Mouse (Mus musculus) fibroblast of lung, adult 2 months (primary cell): Measurements from ENCODE around the gene Phactr4.

ENCODE experiments used
- DNase-seq: peaks from one replicate; pipeline ENCODE4 v3.0.0-alpha.2; 2011; ENCODE audit warnings: low read depth

Gene Phactr4

GRCm38 (mm10) chr4:132369953-132370750 is 52.1 kb downstream of the Phactr4 start:
- DNase-seq: no peak

GRCm38 (mm10) chr4:132367480-132368201 is 54.6 kb downstream of the Phactr4 start:
- DNase-seq: no peak

- DNase-seq: no peak
Observed at GRCm38 (mm10) chr4:132365450-132366060, 56.7 kb downstream of the Phactr4 start.

GRCm38 (mm10) chr4:132363487-132363886 is 58.8 kb downstream of the Phactr4 start:
- DNase-seq: no peak

GRCm38 (mm10) chr4:132359510-132359909 is 62.8 kb downstream of the Phactr4 start:
- DNase-seq: no peak

- DNase-seq: no peak
Observed at GRCm38 (mm10) chr4:132356170-132356569, 66.1 kb downstream of the Phactr4 start.

- DNase-seq: no peak
Observed at GRCm38 (mm10) chr4:132355403-132355802, 66.9 kb downstream of the Phactr4 start.

GRCm38 (mm10) chr4:132354571-132354970 is 67.7 kb downstream of the Phactr4 start:
- DNase-seq: no peak

GRCm38 (mm10) chr4:132353481-132353885 is 68.8 kb downstream of the Phactr4 start, which contains the start of gene Rcc1:
Gene Rcc1 (minus strand): TSS chr4:132353605.
- DNase-seq: peak; percentile 87

- no peak for DNase-seq
Observed at GRCm38 (mm10) chr4:132352739-132353138, 69.5 kb downstream of the Phactr4 start.

- no peak for DNase-seq
Observed at GRCm38 (mm10) chr4:132351401-132351800, 70.9 kb downstream of the Phactr4 start.

- no peak for DNase-seq
Observed at GRCm38 (mm10) chr4:132350854-132351253, 71.4 kb downstream of the Phactr4 start.

- no peak for DNase-seq
Observed at GRCm38 (mm10) chr4:132350123-132350740, 72.1 kb downstream of the Phactr4 start.

GRCm38 (mm10) chr4:132349495-132350122 is 72.7 kb downstream of the Phactr4 start:
- no peak for DNase-seq

- no peak for DNase-seq
Observed at GRCm38 (mm10) chr4:132346661-132347060, 75.6 kb downstream of the Phactr4 start.

- DNase-seq: no peak
Observed at GRCm38 (mm10) chr4:132346261-132346660, 76.0 kb downstream of the Phactr4 start.

- DNase-seq: no peak
Observed at GRCm38 (mm10) chr4:132345843-132346212, 76.5 kb downstream of the Phactr4 start.

GRCm38 (mm10) chr4:132345135-132345842 is 77.0 kb downstream of the Phactr4 start:
- peak; percentile 67 for DNase-seq

GRCm38 (mm10) chr4:132344403-132345134 is 77.7 kb downstream of the Phactr4 start:
- DNase-seq: no peak

- DNase-seq: no peak
Observed at GRCm38 (mm10) chr4:132341451-132341850, 80.8 kb downstream of the Phactr4 start.

GRCm38 (mm10) chr4:132338943-132339342 is 83.3 kb downstream of the Phactr4 start:
- DNase-seq: no peak
